Mouse (Mus musculus): ENCODE results near the gene Pfdn2.
A peak's percentile ranks its signal among the peaks of the same experiment; 100 is the strongest.
"Not testable (repeated sequence)": the region's sequence is repeated elsewhere in the genome, so short reads cannot be mapped to it uniquely, and the experiment has no call there.

The Pfdn2 gene

DNA sequence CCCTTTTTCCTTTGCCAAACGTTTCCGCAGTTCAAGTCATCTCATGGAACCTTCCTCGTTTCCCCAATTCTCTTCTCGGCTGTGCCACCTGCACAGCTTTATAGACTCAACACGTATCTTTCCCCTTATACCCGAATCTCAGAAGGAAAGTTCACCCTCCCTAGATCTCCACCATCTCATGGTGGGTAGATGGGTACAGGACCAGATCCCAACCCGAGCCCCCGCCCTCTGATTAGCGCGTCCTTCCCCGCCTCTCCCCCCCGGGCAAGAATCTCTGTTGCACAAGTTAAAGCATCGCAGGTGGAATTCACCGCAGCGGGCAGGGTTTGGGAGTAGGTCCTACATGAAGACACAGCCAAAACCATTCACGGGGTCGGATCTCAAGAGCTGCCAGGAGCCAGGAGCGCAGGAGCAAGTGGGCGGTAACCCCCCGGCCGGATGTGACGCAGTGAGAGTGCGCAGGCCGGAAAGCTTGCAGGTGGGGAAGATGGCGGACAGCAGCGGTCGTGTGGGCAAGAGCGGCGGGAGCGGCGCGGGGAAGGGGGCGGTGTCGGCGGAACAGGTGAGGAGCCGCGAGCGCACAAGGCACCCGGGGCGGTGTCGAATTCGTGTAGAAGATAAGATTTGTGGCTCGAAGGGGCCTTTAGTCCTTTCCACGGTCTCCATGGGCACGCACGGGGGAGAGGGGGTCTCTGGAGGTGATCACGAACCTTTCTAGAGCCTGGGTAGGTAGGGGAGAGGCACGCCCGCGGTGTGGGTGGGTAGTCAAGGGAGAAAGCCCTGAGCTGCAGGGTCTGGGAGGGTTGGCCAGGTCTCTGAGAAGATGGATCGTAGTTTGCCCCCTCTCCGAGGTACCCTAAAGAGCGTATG lies at the start of gene Pfdn2, which contains the start of gene Nit1:
Gene Pfdn2, plus strand, starts transcription at position 446 of the 870 bp plus-strand sequence.
Gene Nit1, minus strand, starts transcription at position 422 of the 870 bp plus-strand sequence.
- peak; percentile 91 for DNase-seq

DNA sequence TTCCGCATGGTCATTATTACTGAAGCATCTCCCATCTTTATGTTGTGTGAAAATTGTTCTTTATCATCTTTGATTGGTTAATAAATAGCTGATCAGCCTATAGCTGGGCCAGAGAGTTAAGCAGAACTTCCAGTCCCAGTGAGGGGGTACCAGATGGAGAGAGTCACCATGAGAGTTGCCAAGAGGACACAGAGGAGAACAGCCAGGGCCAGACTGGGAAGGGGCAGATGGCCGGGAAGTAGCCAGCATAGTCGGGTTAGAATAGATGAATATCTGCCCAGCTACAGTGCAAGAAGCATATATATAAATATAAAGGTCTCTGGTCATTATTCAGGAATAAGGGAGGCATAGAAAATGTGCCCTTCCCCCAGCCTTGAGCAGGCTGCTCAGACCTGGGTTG lies 47.2 kb upstream of the Pfdn2 start:
- no peak for DNase-seq

- DNase-seq = not testable (repeated sequence)
Measured at GRCm38 (mm10) chr1:171306157-171306556, 39.3 kb upstream of the Pfdn2 start.

DNA sequence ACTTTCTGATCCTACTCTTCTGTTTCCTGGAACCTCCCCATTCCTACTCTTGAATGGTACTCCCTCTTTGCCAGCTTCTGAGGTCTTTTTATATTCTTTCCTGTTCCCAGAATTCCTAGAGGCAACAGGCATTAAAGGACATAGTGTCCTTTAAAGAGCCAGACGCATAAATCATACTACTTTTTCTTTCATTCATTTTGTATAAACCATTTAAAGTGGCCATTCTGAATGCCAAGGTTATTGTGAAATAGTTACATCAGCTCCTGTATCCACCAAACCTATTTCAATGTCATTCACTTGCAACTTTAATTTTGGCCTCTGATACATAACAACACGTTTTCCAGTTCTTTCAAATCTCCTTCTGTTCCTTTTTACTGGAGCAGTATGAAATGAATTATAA lies 36.1 kb upstream of the Pfdn2 start:
- no peak for DNase-seq

GRCm38 (mm10) chr1:171319748-171320147 lies 25.7 kb upstream of the Pfdn2 start:
- no peak for DNase-seq

GRCm38 (mm10) chr1:171320151-171320550 lies 25.3 kb upstream of the Pfdn2 start:
- DNase-seq = peak; percentile 79 to 84

DNA sequence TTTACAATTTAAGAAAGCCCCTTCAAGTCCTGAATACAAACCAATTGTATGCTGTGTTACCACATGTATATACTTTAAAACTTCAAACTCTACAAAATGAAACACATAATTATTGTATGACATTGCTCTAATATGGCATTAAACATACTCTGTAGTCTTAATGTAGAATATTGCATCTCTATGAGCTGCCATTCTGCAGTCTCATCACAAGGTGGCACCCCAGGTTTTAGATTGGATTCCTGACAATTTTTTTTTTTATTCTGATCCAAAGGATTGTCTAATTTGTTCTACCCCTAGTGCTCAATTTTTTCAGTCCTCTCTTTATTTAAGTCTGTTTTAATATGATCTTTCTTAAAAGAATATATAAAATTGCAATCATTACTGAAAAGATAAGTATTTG lies 24.1 kb upstream of the Pfdn2 start:
- DNase-seq = no peak

DNA sequence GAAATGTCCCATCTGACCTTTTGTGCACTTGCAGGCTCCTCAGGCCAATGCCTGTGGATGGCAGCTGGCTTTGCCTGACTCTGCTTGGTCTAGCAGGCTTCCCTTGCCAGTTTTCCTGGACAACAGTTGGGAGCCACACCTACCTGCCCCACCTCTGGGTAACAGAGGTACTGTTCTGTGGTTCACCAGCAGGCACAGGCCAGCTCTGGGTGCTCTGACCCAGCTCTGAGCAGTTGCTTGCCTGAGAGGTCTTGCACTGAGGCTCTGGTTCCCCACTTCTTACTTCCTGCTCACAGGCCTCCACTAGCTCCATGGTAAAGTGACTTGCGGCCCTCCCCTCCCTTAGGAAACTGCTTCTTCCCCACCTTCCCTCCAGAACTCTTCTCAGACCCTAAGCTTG lies 23.5 kb upstream of the Pfdn2 start:
- DNase-seq = no peak

GRCm38 (mm10) chr1:171325571-171325970 lies 19.9 kb upstream of the Pfdn2 start:
- DNase-seq = no peak

- DNase-seq = not testable (repeated sequence)
Measured at GRCm38 (mm10) chr1:171326588-171326987, 18.9 kb upstream of the Pfdn2 start.

DNA sequence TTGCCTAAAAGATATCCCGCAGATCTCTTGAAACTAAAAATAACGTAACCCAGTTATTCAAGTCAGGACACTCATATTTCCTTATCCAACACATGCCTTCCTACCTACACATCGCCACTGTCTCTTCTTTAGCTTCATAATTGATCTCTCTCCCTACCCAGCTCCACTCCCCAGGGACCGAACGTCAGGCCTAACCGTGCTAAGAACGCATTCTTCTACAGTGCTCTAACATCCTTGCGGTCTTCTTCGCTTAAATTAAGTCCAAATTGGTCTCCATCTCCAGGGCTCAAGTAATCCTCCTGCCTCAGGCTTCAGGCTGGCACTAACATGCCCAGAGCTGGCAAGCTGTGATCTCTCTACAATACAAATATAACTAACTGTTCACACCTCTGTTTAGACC lies 17.2 kb upstream of the Pfdn2 start:
- DNase-seq = no peak

GRCm38 (mm10) chr1:171328839-171329432 lies 16.5 kb upstream of the Pfdn2 start, which contains the start of gene Dedd:
Dedd (plus strand) TSS chr1:171329145.
- peak; percentile 88 to 92 for DNase-seq

DNA sequence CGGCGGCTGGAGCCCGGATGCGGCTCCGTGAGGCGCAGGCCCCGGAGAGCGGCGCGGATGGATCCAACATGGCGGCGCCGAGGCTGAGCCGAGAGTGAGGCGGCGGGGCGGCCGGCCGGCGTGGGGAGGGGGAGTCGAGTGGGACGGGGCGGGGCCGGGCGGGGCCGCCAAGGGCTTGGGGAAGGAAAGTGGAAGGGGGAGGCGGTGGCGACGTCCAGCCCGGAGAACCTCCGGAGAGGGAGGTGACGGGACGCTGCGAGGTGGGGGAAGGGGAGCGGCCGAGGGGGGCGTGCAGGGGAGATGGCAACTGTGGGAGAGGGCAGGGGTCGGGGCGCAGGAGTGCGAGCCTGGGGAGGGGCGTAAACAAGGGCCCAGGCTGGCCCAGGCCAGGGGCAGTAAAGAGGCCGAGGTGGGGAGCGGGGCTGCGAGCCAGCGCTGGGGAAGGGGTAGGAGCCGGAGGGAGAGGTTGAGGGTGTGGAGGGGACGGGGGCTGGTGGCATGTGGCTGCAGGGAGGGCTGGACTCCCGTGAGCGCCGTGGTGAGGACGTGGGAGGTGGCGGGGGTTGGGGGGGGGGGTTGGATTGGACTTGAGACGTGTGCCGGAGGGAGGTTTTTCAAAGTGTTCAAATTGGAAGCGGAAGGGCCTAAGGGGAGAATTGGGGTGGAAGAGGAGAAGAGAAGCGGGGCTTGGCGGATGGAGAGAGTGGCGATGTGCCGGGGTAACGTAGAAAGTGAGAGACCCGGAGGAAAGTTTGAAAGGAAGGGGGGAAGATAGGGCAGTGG lies 15.8 kb upstream of the Pfdn2 start:
- DNase-seq = peak in 1 of 2 experiments; percentile 43

DNA sequence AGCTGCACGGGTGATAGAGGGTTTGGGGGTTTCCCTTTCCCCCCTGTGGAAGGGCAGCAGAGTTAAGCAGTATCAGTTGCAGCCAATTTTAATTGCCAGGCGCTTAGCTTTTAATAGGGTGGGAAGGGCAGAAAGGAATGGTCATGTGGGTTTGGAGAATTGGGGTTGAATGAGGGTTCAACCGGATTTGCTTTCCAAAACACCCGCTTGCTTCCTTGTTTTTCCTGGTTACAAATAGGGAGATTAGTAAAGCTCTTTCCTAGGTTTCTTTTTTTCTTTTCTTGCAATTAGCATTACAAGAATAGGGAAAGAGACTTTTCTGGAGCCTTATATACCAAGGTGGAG lies 15.3 kb upstream of the Pfdn2 start:
- no peak for DNase-seq

DNA sequence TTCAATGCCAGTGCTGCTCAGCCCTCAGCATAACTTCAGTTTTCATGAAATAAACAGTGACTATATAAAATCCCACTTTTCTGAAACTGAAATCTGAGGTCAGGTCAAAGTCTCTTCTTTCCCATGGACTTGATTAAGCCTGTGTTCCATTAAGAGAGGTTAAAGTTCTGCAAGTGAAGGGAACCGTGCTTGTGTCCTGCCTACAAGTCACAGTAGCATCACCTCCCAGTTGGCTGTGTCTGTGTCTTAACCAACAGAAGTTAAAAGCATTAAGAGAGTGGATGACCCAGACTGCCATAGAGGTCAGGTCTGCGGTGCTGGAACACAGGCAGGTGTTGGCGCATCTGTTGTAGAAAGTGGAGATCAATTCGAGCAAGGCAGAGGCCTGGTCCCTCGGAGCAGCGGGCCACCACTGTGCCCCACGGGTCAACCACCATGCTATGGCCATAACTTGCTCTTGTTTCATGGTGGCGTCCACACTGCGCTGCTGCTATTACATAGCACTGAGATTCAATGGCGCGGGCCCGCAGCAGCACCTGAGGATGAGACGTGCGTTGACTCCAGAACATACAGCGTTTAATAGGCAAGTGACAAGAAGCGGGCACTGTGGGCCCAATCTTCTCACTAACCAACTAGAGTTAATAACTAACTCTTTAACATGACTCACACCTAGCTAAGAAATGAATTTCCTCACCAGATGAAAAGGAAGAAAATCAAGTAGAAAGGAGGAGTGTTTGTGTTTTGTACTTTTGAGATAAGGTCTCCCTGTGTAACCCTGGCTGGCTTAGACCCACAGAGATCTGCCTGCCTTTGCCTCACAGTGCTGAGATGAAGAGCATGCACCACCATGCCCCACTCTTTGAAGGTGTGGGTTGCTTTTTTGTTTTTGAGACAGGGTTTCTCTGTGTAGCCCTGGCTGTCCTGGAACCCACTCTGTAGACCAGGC lies 2.9 kb upstream of the Pfdn2 start:
- no peak for DNase-seq

DNA sequence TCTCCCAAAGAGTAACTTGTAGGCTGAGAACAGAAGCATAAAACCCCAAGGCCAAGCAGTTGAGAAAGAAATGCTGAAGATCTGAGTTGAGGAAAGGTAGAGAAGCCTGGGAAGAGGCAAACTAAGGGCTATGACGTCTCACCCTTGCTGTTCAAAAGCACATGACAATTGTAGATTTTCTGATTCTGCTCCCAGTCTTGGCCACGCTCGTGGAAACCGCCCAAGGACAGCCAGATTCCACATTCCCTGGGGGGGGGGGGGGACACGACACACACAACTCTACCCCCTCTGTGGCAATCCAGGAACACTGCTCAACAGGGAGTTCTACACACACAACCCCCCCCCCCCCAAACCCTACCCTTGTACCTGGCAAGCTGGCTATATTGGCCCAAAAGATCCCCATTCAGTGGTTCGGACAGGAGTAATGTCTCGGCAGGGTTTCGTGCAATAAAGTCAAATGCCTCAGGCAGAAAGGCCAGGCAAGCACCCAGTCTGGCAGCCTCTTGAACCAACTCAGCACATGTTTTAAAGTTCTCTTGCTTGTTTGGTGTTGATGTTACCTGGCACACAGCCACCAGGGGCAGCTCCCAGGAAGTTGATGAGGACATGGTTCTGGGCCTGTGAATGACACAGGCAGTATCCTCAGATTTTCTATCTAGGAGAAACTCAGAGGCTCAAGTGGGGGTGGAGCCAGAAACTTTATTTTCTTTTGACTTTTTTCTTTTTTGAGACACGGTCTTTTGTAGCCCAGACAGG lies 1.4 kb upstream of the Pfdn2 start:
- DNase-seq = peak in 1 of 2 experiments; percentile 35

DNA sequence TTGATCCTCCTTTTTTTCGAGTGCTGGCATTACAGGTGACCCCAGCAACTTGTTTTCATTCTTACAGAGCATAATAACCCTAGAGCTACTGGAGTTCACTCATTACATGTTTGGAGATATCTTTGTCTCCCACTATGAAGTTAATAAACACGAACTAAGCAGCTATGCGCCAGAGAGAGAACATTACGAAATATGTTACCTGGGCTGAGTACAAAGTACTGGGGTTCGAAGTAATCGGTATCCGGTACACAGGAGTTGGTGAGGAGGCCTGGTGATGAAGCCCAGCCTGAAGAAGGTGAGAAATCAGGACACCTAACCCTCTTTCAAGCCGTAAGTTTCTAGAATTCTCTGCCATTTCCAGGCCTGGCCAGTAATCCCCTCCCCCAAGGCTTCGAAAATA lies 755 bp upstream of the Pfdn2 start:
- no peak for DNase-seq

GRCm38 (mm10) chr1:171346095-171346450 lies 603 bp downstream of the Pfdn2 start:
- no peak for DNase-seq

DNA sequence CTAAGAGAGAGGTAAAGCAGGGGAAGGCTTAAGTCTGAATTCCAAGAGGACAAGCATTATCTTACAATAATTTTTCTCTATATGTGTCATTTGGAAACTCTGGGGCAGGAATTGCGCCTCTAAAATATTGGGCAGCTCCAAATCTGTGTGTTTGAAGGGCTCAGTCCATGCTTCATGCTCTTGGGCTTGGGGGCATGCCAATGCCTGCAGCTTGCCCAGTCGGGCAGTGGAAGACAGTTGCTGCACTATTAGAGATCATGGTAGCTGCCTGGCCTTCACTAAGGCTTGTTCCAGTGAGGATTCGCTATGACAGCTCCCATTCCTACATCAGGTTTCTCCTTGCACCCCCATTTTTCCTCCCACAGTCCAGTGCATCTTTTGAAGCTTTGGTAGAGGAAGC lies 3.2 kb downstream of the Pfdn2 start:
- peak; percentile 31 to 33 for DNase-seq

GRCm38 (mm10) chr1:171349210-171349609 lies 3.7 kb downstream of the Pfdn2 start:
- DNase-seq = no peak

- DNase-seq = no peak
Measured at GRCm38 (mm10) chr1:171355812-171356340, 10.4 kb downstream of the Pfdn2 start.

Measured in cerebellum, adult 18-20 months (tissue).